Mouse (Mus musculus): ENCODE data around the gene Kcnf1.

- no peak for TF ChIP-seq POLR2A (IDR thresholded peaks at IDR 0.05; ENCODE audit: low read depth, low read length)
- TF ChIP-seq CTCF (conservative IDR thresholded peaks at IDR 0.05; ENCODE audit: insufficient read depth, insufficient read length, low read depth, low read length): no peak
Observed at GRCm38 (mm10) chr12:17184303-17184775, 7.7 kb upstream of the Kcnf1 start.
